Mouse (Mus musculus): ENCODE measurements around the gene Exph5.

Exph5 gene

DNA sequence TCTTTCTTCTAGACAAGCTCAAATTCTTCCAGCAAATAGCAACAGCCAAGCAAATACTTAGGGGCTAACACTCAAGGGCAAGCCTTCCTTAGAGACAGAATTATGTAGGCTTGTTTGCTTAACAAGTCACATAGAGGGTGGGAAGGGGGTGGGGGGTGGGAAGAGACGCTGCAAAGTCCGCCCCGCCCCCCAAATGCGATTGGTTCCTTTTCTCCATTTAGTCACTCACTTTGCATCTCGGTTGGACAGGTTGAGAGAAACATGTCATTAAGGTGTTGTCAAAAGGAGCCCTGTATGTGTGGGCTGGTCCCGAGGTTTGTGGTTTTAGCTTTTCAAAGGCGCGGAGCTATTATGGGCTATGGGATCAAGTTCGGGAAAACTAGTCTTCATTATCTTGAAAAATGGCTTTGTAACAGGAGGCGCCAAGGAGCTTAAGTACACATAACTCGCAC, at the start of gene Exph5:
Exph5 (plus strand) TSS at position 402 of the 452 bp plus-strand sequence.
- peak; percentile 87 for DNase-seq

GRCm38 (mm10) chr9:53254368-53254767, 47.1 kb upstream of the Exph5 start:
- peak; percentile 93 for DNase-seq

DNA sequence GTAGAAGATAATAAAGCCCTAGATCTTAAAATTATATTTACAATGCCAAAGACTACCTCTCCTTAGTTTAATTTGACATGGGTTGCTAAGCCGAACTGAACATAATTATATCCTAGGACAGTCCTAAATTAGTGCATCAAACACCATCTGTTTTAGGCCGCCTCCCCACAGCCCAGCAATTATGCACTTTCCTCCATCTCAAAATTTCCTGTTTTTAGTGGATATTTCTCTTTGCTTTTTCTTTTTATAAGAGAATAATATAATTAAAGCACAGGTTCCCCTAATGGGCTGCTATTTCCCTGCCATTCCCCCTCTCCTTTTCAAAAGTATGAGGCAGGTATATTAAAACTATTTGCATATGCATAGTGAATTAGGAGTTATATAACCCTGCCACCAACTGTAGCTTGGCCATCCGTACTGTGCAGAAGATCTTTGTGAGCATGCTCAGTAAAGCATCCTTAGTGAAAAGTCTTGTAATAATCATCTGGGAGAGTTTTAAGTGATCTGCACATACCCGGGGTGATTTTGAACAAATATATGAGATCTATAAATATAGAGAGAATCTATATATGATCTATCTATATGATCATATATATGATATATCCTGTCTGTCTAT, 44.7 kb upstream of the Exph5 start:
- no peak for DNase-seq

- no peak for DNase-seq
Observed at GRCm38 (mm10) chr9:53257772-53258171, 43.7 kb upstream of the Exph5 start.

DNA sequence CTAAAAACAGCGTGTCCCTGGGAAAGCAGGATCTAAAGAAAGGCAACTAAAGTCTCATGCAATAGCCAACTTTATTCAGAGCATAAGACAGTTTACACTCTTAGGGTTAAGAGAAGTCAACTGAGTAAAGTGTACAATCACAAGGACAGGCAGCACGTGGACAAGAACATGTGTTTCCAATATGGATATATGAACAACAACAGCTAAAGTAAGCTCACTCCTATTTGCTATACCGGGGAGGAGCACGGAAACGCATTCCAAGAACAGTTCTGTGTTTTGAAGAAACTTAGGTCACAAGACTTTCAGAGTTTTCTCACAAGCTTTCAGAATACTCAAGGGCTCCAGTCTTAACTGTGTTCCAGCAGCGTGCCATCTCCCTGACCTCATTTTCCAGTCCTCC, 43.3 kb upstream of the Exph5 start:
- no peak for DNase-seq

- peak; percentile 67 for DNase-seq
Observed at GRCm38 (mm10) chr9:53264387-53264786, 37.1 kb upstream of the Exph5 start.

GRCm38 (mm10) chr9:53265589-53265988, 35.9 kb upstream of the Exph5 start:
- no peak for DNase-seq

GRCm38 (mm10) chr9:53268036-53268435, 33.4 kb upstream of the Exph5 start:
- peak; percentile 44 for DNase-seq

DNA sequence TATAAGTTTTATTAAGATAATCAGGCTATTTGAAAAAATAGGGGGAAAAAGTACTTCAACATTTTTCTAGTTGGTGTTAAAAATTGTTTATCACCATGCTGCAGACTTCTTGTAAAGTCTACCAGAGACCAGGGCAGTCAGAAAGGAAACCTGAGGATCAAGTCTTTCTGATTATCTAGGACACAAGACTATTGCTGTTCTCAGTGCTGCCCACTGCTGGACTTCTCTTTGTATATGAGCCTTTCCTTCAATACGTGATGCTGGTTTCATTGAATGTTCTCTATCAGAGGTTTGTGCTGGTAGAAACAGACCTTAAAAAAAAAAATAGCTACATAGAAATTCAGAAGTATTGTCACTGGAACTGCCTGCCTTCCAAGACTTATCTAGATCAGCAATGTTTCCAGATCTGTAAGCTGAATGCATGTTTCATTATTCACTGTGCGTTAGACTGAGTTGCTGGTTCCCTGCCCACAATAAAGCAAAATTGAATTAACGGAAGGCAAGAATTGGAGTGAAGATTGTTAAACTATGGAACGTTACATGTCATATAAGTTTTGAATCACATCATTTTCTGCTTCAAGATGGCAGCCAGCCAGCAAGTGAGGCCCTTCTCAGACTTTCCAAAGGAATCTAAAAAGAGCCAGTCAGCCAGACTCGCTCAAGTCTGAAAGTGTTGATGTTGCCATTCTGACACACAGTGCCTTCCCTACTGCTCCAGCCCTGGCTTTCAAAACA, 32.6 kb upstream of the Exph5 start:
- DNase-seq, result peak; percentile 85

DNA sequence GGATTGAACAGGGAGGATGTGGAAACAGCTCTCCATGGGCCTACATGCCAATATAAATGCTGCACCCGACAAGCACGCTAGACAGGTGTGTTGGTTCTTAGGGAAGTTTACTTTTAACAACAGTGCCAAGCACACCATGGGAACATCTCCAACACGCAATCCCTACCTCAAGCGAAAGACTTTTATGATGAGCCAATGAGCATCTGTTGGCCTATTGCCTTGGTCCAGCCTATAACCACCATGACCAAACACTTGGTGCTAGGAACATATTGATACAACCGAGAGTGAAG, 32.1 kb upstream of the Exph5 start:
- DNase-seq, result no peak

- no peak for DNase-seq
Observed at GRCm38 (mm10) chr9:53271281-53272022, 30.0 kb upstream of the Exph5 start.

DNA sequence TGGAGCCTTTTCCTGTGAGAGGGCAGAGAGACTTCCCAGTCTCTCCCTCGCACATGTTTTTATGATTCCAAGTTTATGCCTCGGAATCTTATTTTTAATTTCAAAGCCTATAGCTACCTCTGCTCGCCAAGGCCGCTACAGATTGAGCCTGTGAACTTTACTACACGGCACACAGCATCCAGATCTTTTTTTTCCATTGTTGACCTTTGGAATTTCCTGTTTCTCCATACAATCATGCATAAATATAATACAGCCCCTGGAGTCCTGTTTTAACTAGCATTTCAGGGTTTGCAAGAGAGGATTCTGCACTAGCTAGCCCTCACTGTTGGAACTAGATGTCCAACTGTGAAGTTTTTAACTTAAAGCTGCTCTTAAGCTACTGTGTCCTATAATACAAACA, 29.3 kb upstream of the Exph5 start:
- no peak for DNase-seq

- no peak for DNase-seq
Observed at GRCm38 (mm10) chr9:53272714-53273113, 28.8 kb upstream of the Exph5 start.

GRCm38 (mm10) chr9:53276381-53276780, 25.1 kb upstream of the Exph5 start:
- DNase-seq, result no peak

- no peak for DNase-seq
Observed at GRCm38 (mm10) chr9:53278997-53279396, 22.5 kb upstream of the Exph5 start.

DNA sequence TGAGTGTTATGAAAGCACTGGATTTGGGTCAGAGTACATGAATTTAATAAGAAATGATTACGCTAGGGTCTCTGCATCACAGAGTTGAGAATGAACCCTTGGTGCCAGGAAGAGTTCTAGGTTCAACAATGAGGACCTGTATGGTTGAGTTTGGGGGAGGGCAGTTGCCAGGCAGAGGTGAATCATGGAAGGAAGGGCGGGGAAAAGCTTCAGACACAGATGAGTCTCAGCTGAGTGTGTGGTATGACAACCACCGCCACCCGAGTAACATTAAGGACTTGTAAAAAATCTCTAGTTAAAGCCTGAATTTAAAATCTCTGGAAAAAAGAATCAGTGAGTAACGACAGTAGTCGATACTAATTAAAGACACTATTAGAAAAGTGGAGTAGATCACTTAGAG, 14.7 kb upstream of the Exph5 start:
- DNase-seq, result no peak

DNA sequence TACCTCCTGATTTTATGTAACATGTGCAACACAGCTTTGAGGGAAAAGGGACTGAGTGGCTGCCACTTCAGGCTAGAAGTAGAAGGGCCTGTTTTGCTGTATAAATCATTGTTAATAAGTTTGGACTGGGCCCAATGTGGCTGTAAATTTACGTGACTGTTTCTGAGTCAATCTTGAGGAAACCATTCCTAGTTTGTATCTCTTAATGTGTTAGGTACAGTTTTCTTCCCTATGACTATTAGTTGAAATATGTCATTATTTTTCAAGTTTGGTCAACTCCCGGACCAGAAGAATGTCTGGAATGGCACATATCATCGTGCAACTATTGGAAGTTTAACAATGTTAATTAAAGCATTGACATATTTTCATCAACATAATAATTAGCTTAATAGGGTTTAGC, 11.5 kb upstream of the Exph5 start:
- no peak for DNase-seq

- DNase-seq, result no peak
Observed at GRCm38 (mm10) chr9:53292833-53293232, 8.6 kb upstream of the Exph5 start.

DNA sequence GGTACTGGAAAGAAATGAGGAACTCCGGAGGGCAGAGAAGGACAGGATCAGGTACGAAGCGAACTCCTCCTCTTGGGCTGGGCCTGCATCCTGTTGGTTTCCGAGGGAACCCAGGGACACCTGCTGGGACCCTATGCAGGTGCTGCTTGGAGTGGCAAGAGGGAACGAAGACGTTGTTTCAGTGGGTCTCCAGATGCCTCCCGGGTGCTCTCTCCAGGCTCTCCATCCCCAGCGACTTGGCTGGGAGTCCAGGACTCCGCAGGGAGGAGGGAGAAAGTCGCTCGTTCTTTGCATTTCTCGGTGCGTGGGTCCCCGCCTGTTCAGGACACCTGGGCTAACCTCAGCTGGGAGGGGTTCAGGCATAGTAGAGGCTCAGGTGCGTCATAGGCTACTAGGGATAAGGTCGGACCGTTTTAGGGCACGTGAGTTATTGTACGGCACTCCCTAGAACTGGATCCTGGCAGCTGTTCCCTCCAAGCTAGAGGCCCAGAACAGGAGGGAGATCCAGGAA, 386 bp downstream of the Exph5 start:
- DNase-seq, result peak; percentile 51

GRCm38 (mm10) chr9:53302415-53302814, 945 bp downstream of the Exph5 start:
- no peak for DNase-seq

DNA sequence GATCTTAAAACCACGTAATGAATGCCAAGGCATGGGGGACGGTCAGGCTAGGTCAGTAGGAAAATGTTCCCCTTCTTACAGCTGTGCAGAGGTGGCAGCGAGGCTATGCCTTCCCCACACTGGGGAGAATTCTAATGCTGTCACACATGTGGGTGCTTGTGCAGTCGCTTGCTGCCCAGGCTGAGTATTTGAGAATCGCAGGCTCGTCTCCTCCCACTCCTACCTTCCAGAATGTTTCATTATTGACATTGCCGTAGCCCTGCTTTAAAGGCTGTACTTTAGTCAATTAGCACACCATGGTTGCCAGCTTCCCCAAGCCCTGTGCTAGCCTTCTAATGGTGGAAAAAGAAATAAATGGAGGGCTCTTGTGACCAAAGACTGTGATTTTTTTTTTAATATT, 6.4 kb downstream of the Exph5 start:
- DNase-seq, result no peak

- no peak for DNase-seq
Observed at GRCm38 (mm10) chr9:53312981-53313380, 11.5 kb downstream of the Exph5 start.

DNA sequence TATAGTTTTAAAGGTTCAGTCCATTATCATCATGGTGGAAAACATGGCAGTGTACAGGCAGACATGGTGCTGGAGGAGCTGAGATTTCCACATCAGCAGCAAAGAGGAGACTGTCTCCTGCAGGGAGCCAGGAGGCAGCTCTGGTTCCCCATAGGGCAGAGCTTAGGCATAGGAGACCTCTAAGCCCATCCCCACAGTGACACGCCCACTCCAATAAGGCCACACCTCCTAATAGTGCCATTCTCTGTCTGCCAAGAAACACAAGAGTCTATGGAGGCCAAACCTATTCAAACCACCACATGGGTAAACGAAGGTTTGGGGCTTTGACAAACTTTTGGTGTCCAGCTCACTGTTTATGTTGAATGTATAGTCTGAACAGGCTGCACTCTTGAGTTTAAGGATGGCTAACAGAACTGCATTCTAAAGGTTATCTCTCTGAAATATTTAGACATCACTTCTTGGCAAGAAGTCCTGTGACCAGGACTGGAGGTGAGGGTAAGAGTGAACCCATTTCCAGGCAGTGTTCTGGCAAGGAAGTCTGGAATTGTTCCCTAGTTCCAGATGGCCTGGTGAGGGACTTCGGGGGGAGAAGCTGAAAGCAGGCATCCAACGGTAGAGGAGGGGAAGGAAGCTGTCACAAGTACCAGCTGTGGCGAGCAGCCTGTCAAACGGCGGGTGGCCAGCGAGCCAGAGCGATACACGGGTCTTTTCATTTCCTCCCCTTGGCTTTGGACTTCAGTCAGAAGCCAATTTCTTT, 19.6 kb downstream of the Exph5 start:
- DNase-seq, result peak; percentile 45
